Mouse (Mus musculus): ENCODE results near the gene Cfap126. TPM values are rescaled to one million over a fixed set of nuclear protein-coding genes. Genes with fewer than 3 reads are reported as not detected.
A peak's percentile ranks its signal among the peaks of the same experiment; 100 is the strongest.

Cfap126 gene
- polyA plus RNA-seq, 1 experiment from 2014 or later = 1.6 TPM

GRCm38 (mm10) chr1:171096110-171096964 lies 17.4 kb upstream of the Cfap126 start:
- no peaks in the 10 kb centered on the region for H3K36me3 ChIP-seq

GRCm38 (mm10) chr1:171097136-171097535 lies 16.6 kb upstream of the Cfap126 start:
- H3K36me3 ChIP-seq = no peaks in the 10 kb centered on the region
- H3K4me2 ChIP-seq = no peak overlapping the region
- peaks cover 14% of the 10 kb centered on the region; the same call in 1 of the 2 replicates for H3K4me1 ChIP-seq (replicated peaks)
- no peaks in the 10 kb centered on the region for H3K27me3 ChIP-seq
- no peak overlapping the region for H3K27ac ChIP-seq
- no peak for ATAC-seq (ENCODE audit: insufficient number of reproducible peaks, insufficient read depth, low FRiP score, low TSS enrichment, low read depth)
- no peaks in the 10 kb centered on the region for H3K9me3 ChIP-seq
- H3K4me3 ChIP-seq (replicated peaks) = no peak overlapping the region
- no peak overlapping the region for H3K9ac ChIP-seq (replicated peaks)

More at GRCm38 (mm10) chr1:171096110-171096964, 17.4 kb upstream of the Cfap126 start:
- H3K27ac ChIP-seq = no peak overlapping the region
- peak overlapping the region; percentile 46 for H3K4me2 ChIP-seq
- no peaks in the 10 kb centered on the region for H3K9me3 ChIP-seq
- 0 out of 2 replicates have a peak overlapping the region, but pooled peaks have one; percentile 3 for H3K4me3 ChIP-seq (replicated peaks)
- peaks cover 14% of the 10 kb centered on the region; the same call in 1 of the 2 replicates for H3K4me1 ChIP-seq (replicated peaks)
- no peak overlapping the region for H3K9ac ChIP-seq (replicated peaks)
- 19% methylated on average over 10 of the region's 10 CpGs for WGBS
- H3K27me3 ChIP-seq = no peaks in the 10 kb centered on the region
- ATAC-seq (ENCODE audit: insufficient number of reproducible peaks, insufficient read depth, low FRiP score, low TSS enrichment, low read depth) = 0 out of 2 replicates have a peak, but pooled peaks have one; percentile 34

- Histone ChIP-seq H3K4me1 (replicated peaks) (peaks cover 14% of the 10 kb centered on the region; the same call in 1 of the 2 replicates), H3K9me3 (no peaks in the 10 kb centered on the region), H3K27me3 (no peaks in the 10 kb centered on the region), H3K27ac (no peak overlapping the region), H3K36me3 (no peaks in the 10 kb centered on the region), H3K4me3 (replicated peaks) (no peak overlapping the region), H3K9ac (replicated peaks) (no peak overlapping the region), H3K4me2 (no peak overlapping the region)
- no peak for ATAC-seq (ENCODE audit: insufficient number of reproducible peaks, insufficient read depth, low FRiP score, low TSS enrichment, low read depth)
- WGBS = 41% methylated on average over 2 of the region's 2 CpGs
Measured at GRCm38 (mm10) chr1:171097612-171098011, 16.1 kb upstream of the Cfap126 start.

GRCm38 (mm10) chr1:171101033-171101432 lies 12.7 kb upstream of the Cfap126 start:
- Histone ChIP-seq H3K9ac (replicated peaks) (no peak overlapping the region), H3K36me3 (no peaks in the 10 kb centered on the region), H3K4me3 (replicated peaks) (no peak overlapping the region), H3K4me1 (replicated peaks) (peaks cover 18% of the 10 kb centered on the region; the same call in 1 of the 2 replicates), H3K9me3 (no peaks in the 10 kb centered on the region), H3K4me2 (no peak overlapping the region), H3K27ac (no peak overlapping the region), H3K27me3 (no peaks in the 10 kb centered on the region)
- no peak for ATAC-seq (ENCODE audit: insufficient number of reproducible peaks, insufficient read depth, low FRiP score, low TSS enrichment, low read depth)
- WGBS = 44% methylated on average over 2 of the region's 2 CpGs

- Histone ChIP-seq H3K9ac (replicated peaks) (peak overlapping the region; percentile 57; the same call in 1 of the 2 replicates), H3K4me1 (replicated peaks) (peaks cover 9% of the 10 kb centered on the region; the same call in 1 of the 2 replicates), H3K27ac (peak overlapping the region; percentile 50; the same call in 1 of the 2 replicates), H3K4me3 (replicated peaks) (peak overlapping the region; percentile 65), H3K36me3 (no peaks in the 10 kb centered on the region), H3K27me3 (no peaks in the 10 kb centered on the region), H3K9me3 (no peaks in the 10 kb centered on the region), H3K4me2 (peak overlapping the region; percentile 61)
- WGBS = under 1% methylated on average over 40 of the region's 40 CpGs
- ATAC-seq (ENCODE audit: insufficient number of reproducible peaks, insufficient read depth, low FRiP score, low TSS enrichment, low read depth) = peak; percentile 88
Measured at GRCm38 (mm10) chr1:171101733-171102546, 11.8 kb upstream of the Cfap126 start.

- Histone ChIP-seq H3K9me3 (no peaks in the 10 kb centered on the region), H3K9ac (replicated peaks) (peak overlapping the region; percentile 57; the same call in 1 of the 2 replicates), H3K4me1 (replicated peaks) (0 out of 2 replicates have a peak, but pooled peaks cover 4% of the 10 kb centered on the region), H3K4me3 (replicated peaks) (peak overlapping the region; percentile 65), H3K27me3 (no peaks in the 10 kb centered on the region), H3K27ac (peak overlapping the region; percentile 50; the same call in 1 of the 2 replicates), H3K36me3 (no peaks in the 10 kb centered on the region), H3K4me2 (peak overlapping the region; percentile 61)
- peak; percentile 93 for ATAC-seq (ENCODE audit: insufficient number of reproducible peaks, insufficient read depth, low FRiP score, low TSS enrichment, low read depth)
- under 1% methylated on average over 35 of the region's 35 CpGs for WGBS
Measured at GRCm38 (mm10) chr1:171102547-171103177, 11.1 kb upstream of the Cfap126 start.

GRCm38 (mm10) chr1:171103179-171103840 lies 10.4 kb upstream of the Cfap126 start:
- Histone ChIP-seq H3K4me1 (replicated peaks) (0 out of 2 replicates have a peak, but pooled peaks cover 4% of the 10 kb centered on the region), H3K27me3 (no peaks in the 10 kb centered on the region), H3K4me3 (replicated peaks) (peak overlapping the region; percentile 65), H3K9me3 (no peaks in the 10 kb centered on the region), H3K27ac (no peak overlapping the region), H3K9ac (replicated peaks) (no peak overlapping the region; the same call in 1 of the 2 replicates), H3K36me3 (no peaks in the 10 kb centered on the region), H3K4me2 (peak overlapping the region; percentile 61)
- 0 out of 2 replicates have a peak, but pooled peaks have one; percentile 5 for ATAC-seq (ENCODE audit: insufficient number of reproducible peaks, insufficient read depth, low FRiP score, low TSS enrichment, low read depth)
- WGBS = 9% methylated on average over 10 of the region's 10 CpGs

GRCm38 (mm10) chr1:171105226-171105625 lies 8.5 kb upstream of the Cfap126 start:
- Histone ChIP-seq H3K4me3 (replicated peaks) (no peak overlapping the region), H3K4me2 (no peak overlapping the region), H3K9me3 (no peaks in the 10 kb centered on the region), H3K36me3 (no peaks in the 10 kb centered on the region), H3K9ac (replicated peaks) (no peak overlapping the region), H3K4me1 (replicated peaks) (peaks cover 5% of the 10 kb centered on the region; the same call in 1 of the 2 replicates), H3K27ac (no peak overlapping the region), H3K27me3 (no peaks in the 10 kb centered on the region)
- ATAC-seq (ENCODE audit: insufficient number of reproducible peaks, insufficient read depth, low FRiP score, low TSS enrichment, low read depth) = no peak
- 73% methylated on average over 6 of the region's 6 CpGs for WGBS

GRCm38 (mm10) chr1:171109620-171110019 lies 4.1 kb upstream of the Cfap126 start:
- ATAC-seq (ENCODE audit: insufficient number of reproducible peaks, insufficient read depth, low FRiP score, low TSS enrichment, low read depth) = no peak
- Histone ChIP-seq H3K36me3 (no peaks in the 10 kb centered on the region), H3K27ac (no peak overlapping the region), H3K27me3 (no peaks in the 10 kb centered on the region), H3K4me3 (replicated peaks) (no peak overlapping the region), H3K9me3 (no peaks in the 10 kb centered on the region), H3K4me2 (no peak overlapping the region), H3K4me1 (replicated peaks) (peaks cover 9% of the 10 kb centered on the region), H3K9ac (replicated peaks) (no peak overlapping the region)
- WGBS = 39% methylated on average over 9 of the region's 9 CpGs

GRCm38 (mm10) chr1:171110659-171111019 lies 3.1 kb upstream of the Cfap126 start:
- H3K4me2 ChIP-seq = peak overlapping the region; percentile 61
- ATAC-seq (ENCODE audit: insufficient number of reproducible peaks, insufficient read depth, low FRiP score, low TSS enrichment, low read depth) = 0 out of 2 replicates have a peak, but pooled peaks have one; percentile 23
- H3K36me3 ChIP-seq = no peaks in the 10 kb centered on the region
- H3K27ac ChIP-seq = peak overlapping the region; percentile 84
- no peaks in the 10 kb centered on the region for H3K9me3 ChIP-seq
- H3K9ac ChIP-seq (replicated peaks) = peak overlapping the region; percentile 62
- peaks cover 9% of the 10 kb centered on the region for H3K4me1 ChIP-seq (replicated peaks)
- peak overlapping the region; percentile 54 for H3K4me3 ChIP-seq (replicated peaks)
- no peaks in the 10 kb centered on the region for H3K27me3 ChIP-seq
- 13% methylated on average over 15 of the region's 15 CpGs for WGBS
